Mouse (Mus musculus) gastrocnemius, adult 2 months (tissue): Measurements from ENCODE around the gene D13Ertd608e. TPM values are rescaled to one million over a fixed set of nuclear protein-coding genes. Genes with fewer than 3 reads are reported as not detected.
"Not testable (repeated sequence)": the region's sequence is repeated elsewhere in the genome, so short reads cannot be mapped to it uniquely, and the experiment has no call there.

Experiments
- DNase-seq: peaks from one replicate; pipeline ENCODE4 v3.0.0; 2022
- H3K27ac ChIP-seq: fragments of 200-600 bp; 2 replicates; pipeline ENCODE4 v1.8.1; 2022; ENCODE audit warnings: mild to moderate bottlenecking
- H3K4me3 ChIP-seq: fragments of 200-600 bp; 2 replicates; pipeline ENCODE4 v1.8.1; 2022; ENCODE audit warnings: mild to moderate bottlenecking, moderate library complexity
- CTCF ChIP-seq: fragments of 200-600 bp; IDR thresholded peaks from 2 replicates; pipeline ENCODE4 v1.8.1; 2022; ENCODE audit warnings: antibody characterized with exemption, mild to moderate bottlenecking, moderate library complexity
- intact Hi-C: fragments of 180-260 bp; cut with DNase I; formaldehyde crosslinking; loops from one replicate; pipeline ENCODE4 v1.15.1; 2025
- long read RNA-seq, 2 experiments: library from polyadenylated mRNA; stranded (forward); transcript quantifications; one replicate each; pipeline ENCODE4 v2.0.0; 2021
- total RNA-seq, 2 experiments: library from RNA; stranded (reverse); gene quantifications; 2 replicates each; pipeline ENCODE4 v1.2.3; 2021

The D13Ertd608e gene
- total RNA-seq = not detected
- long read RNA-seq, experiment 1 = 0 reads
- long read RNA-seq, experiment 2 = 0 reads

DNA sequence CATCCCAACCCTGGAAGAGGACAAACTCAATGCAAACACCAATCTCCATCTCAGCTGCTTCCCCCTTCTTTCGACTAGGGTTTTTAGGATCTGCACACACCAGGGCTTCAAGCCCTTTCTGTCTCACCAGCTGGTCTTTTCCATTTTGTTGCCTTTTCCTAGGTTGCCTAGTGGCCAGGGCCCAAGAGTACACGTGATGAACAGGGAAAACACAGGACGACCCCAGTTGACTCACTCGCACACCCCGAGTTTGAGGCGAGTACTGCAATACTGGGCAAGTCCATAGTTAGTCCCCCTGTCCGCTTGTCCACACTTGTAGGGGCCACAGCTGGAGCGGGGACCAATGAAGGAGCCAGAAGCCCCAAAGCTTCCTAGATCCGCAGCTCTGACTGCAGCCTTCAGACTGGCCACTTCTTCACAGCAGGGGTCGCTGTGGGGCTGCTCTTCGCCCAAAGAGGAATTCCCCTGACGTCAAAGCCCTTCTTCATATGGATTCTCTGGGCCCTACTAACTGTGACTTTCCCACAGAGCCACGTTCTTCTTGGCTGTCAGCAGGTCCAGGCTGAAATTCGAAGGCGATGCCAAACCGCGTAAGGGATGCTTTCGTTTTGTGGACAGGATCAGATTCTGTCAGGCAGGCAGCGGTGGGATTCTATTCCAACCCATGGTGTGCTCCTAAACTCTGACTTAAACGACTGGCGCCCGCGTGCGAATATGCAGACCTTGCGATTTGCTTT, at the start of gene D13Ertd608e:
D13Ertd608e (plus strand) TSS at position 687 of the 737 bp plus-strand sequence.
- intact Hi-C loops, H3K27ac ChIP-seq: not testable (repeated sequence)
- peak; percentile 61 for TF ChIP-seq CTCF
- peak within 1 kb of the TSS; percentile 64 for H3K4me3 ChIP-seq
- DNase-seq = peak; percentile 40

DNA sequence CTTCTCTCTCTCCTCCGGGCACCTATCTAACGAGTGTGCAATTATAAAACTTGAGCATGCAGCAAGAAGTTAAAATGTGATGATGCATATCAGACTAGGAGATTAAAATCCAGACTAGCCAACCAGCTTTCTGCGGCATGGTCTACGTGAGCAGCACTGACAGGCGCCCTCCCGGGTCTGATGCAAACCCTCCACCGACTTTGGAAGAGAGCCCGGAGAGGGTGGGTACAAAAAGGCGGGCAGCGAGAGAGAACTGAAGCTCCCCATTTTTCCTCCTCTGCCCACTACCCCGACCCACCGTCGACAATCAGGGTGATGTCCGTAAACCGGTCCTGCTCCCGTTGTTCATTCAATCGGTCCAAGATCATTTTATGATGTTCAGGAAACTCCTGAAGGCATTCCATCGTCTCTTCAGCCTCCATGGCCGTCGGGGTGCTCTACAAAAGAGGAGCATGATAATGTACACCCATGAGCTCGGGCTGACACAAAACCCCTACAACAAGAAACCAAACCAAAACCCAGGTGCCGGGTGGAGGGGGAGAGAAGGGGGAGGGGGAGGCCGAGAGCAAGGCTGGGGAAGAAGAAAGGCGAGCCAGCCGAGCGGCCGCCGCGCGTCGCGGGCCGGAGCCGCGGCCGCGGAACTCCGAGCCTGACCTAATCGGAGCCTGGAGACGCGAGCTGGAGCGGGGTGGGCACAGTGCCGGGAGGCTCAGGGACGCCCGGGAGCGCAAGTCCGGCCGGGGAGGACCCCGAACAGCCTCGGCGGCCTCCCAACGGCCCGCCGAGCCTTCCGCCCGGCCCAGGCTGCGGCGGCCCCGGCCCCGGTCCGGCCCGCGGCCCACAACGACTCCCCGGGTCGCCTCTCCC, 45.7 kb upstream of the D13Ertd608e start:
- H3K27ac ChIP-seq = peak overlapping the region; percentile 99
- peak; percentile 89 for DNase-seq
- peak overlapping the region; percentile 96 for H3K4me3 ChIP-seq
- no peak for TF ChIP-seq CTCF
- intact Hi-C loops = loop anchor here (2.0 to 5.0 kb wide), 2 partner anchors 33 to 99 kb away; partner anchors contain the start of genes Hmgcs1 and Nim1k

DNA sequence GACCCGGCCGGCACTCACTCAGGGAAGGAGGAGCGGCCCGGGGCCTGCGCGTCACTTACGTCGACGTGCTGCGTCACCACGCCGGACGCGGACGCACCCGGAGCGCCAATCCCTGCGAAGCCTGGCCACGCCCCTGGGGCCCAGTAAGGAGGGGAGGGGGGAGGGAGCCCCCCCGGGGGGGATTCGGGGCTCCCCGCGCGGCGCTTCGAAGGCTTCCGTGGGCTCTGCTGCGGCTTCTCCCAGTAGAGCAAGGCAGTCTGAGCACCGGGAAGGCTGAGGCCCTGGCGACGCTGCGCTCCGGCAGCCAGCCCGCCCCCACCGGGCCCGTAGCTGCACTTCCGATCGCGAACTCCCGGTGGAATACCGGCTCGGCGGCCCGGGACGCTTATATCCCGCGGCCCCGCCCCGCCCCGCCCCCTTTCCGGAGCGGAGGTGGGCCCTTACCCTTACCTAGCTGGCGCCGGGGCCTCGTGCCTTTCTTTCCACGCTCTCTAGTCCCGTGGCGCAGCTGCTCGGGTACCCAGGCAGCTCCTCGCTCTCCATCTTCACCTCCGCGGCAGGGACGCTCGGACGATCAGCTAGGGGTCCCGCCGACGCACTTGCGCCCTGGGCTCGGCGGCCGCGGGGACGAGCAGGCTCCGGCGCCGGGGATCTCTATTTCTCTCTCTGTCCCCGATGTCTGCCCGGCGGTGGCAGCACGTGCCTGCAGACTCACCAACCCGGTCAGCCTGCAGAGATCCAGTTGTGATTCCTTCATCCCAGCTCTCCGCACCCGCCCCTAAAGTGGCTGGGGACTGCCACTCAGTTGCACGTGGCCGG, 44.8 kb upstream of the D13Ertd608e start, which contains the start of gene Zfp131:
Zfp131 (minus strand) TSS at position 129 of the 819 bp plus-strand sequence.
- TF ChIP-seq CTCF = no peak
- peak; percentile 98 for DNase-seq
- peak within 1 kb of the TSS; percentile 96 for H3K4me3 ChIP-seq
- intact Hi-C loops = loop anchor here (2.0 to 5.0 kb wide), 2 partner anchors 34 to 100 kb away; partner anchors contain the start of genes Hmgcs1 and Nim1k
- peak within 1 kb of the TSS; percentile 99 for H3K27ac ChIP-seq

DNA sequence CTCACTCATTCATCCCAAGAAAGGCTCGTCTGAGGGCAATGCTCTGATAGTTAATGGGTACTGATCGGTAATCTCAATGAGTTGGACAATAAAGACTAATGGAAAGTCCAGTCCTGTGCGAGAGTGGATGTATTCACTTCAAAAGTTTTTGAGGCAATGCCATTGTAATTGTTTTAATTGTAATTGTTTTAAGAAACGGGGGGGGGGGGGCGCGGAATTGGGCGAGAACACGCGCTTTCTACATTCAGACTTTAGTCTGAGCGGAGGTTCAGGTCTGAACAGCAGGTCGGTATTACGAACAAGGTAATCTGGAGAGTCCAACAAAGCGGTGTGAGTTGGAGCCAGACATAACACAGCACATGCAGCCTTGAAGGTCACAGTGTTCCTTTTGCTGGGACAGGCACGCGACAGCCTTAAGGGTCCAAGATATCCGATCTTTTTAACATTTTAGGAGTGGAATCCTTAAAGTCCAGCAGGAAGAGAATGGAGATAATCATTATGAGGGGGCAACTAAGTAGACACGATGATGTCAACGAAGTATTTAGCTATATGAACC, 44.1 kb upstream of the D13Ertd608e start:
- peak overlapping the region; percentile 96 for H3K4me3 ChIP-seq
- intact Hi-C loops = loop anchor here (2.0 to 5.0 kb wide), 2 partner anchors 34 to 101 kb away; partner anchors contain the start of genes Hmgcs1 and Nim1k
- no peak for DNase-seq
- no peak for TF ChIP-seq CTCF
- H3K27ac ChIP-seq = peak overlapping the region; percentile 99

DNA sequence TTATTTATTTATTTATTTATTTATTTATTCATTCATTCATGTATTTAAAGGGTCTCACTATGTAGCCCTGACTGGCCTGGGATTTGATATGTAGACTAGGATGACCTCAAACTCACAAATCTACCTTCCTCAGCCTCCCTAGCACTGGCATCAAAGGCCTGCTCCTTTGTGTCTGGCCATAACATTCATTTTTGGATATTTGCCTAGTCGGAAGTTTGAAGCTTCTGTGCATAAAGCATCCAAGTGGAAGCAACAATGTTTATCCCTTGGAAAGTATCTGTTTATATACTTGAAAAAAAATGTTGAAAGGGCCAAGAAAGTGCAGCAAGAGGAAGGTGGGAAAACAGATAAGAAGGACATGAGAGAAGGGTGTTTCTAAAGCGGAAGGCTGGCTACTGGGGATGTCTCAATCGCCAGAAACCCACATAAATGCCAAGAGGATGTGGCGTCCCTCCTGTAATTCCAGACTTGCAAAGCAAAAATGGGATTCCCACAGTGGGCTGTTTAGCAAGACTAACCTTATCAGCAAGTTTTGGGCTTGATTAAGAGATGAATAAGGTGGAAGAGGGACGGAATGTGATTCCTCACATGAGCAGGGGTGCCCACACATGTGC, 42.9 kb upstream of the D13Ertd608e start:
- no peak overlapping the region for H3K27ac ChIP-seq
- H3K4me3 ChIP-seq = no peak overlapping the region
- TF ChIP-seq CTCF = no peak
- intact Hi-C loops = loop anchor here (5.0 kb wide), 1 partner anchor 36 kb away; the partner anchor contains the start of gene Nim1k
- DNase-seq = no peak

DNA sequence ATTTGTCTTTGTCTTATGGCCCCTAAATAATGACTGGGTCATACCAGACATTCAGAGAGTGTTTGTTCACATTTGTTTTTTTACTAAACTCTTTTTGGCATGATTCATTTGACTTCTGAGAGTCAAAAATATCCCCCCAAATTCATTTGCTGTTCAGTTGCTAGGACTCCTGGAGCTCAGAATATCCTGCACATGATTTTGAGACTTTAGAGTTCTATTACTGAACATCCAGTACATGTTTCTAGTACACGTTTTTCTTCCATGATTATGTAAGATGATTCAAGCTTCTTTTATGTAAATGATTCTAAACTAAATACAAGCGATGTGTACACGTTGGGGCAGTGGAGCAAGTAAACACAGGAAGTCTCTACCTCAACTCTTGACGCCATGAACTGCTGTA, 38.1 kb upstream of the D13Ertd608e start:
- intact Hi-C loops = no loop called here
- H3K27ac ChIP-seq = no peak overlapping the region
- no peak overlapping the region for H3K4me3 ChIP-seq
- TF ChIP-seq CTCF = no peak
- no peak for DNase-seq

DNA sequence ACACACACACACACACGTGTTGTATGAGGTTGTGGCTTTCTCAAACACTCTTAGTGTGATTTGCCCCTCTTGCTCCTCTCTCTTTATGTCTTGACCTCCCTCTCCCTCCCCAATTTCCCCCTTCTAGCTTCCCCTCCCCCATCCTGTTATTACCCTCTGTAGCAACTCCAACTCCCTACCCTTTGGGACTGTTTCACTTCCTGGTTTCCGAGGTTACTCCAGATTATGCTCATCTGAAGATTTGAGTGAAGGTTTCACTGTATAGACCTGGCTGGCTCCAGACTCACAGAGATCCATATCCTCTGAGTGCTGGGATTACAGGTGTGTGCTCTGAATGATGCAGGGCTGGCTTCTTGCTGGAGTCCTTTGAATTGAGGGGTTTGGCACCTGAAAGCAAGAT, 26.9 kb upstream of the D13Ertd608e start:
- intact Hi-C loops = no loop called here
- TF ChIP-seq CTCF = no peak
- DNase-seq = no peak
- Histone ChIP-seq H3K27ac (no peak overlapping the region), H3K4me3 (no peak overlapping the region)

DNA sequence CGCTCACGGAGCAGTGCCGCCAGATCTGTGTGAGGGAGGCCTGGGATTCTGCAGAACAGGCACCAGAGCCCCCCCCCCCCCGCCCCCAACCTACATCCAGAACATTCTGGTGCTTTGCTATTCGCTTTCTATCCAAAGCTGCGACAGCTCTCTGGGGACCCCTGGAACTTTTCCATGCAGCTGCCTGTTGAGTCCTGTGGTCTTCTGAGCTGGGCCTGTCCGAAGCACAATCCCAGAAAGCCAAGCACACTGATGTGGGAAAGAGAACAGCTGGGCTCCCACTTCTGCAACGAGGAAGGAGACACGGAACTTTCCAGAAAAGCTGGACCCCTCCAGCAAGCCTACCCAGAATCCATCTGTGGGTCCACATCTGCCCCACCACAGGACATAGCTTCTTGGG, 25.8 kb upstream of the D13Ertd608e start:
- intact Hi-C loops = no loop called here
- H3K27ac ChIP-seq = no peak overlapping the region; the same call in 1 of the 2 replicates
- no peak overlapping the region for H3K4me3 ChIP-seq
- DNase-seq = peak; percentile 48
- no peak for TF ChIP-seq CTCF

DNA sequence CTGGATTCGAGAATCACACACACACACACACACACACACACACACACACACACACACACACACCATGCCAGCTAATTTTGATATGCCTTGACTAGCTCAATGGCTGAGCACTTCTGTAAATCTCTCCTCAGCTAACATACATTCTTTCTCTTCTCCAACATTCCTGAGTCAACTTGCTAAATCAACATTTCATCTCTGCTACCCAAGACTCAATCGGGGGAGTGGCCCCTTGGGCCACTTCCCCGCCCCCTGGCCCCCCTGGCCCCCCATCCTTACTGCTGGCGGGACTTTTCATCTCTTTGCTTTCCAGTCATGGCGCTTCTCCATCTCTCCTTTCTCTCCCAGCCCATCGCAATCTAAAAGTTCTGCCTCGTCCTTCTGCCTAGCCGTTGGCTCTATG, 19.0 kb upstream of the D13Ertd608e start:
- no peak for TF ChIP-seq CTCF
- intact Hi-C loops = no loop called here
- no peak for DNase-seq
- Histone ChIP-seq H3K27ac (no peak overlapping the region), H3K4me3 (no peak overlapping the region)

DNA sequence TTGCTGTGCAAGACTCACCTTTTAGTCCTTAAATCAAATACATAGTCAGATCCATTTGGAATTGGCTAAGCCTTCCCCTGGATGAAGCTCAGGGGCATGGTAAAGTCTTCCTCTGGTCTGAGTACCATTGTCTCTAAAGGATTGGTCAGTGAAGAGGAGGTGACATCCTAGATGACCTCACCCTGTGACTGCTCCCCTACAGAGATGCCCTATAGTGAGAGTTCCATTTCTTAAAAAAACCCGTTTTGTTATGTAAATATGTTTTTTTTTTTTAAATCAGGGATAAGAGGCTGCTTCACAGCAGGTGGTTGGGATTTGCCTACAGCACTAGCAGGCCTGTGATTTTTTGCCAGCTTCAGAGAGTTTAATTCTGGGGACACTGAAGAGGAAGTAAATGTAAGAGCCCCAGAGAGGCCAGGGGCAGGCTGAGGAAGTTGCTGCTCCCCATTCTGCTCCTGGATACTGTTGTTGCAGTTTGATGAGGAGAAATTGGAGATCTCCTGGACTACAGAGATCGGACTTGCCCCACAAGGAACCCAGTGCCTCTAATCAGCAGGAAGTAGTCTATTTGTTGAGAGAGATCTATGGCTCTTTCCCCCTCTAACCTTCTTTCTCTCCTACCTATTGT, 18.1 kb upstream of the D13Ertd608e start:
- intact Hi-C loops = no loop called here
- no peak for TF ChIP-seq CTCF
- no peak for DNase-seq
- Histone ChIP-seq H3K4me3 (no peak overlapping the region), H3K27ac (no peak overlapping the region)

DNA sequence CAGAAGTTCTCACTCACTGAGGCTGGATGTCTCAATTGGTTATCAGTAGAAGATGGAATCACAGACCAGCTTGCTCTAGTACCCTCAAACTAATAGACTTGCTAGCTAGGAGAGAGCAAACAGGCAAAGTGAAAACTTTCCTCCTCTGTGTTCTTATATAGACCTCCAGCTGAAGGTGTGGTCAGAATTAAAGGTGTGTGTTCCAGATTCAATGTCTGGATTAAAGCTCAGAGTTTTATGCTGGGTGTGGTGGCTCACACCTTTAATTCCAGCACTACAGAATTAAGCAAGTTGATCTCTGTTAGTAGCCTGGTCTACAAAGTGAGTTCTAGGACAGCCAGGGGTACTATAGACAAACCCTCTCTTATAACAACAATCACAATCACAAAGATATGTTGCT, 5.7 kb upstream of the D13Ertd608e start, which contains the start of gene AF067063:
AF067063 (minus strand) TSS at position 101 of the 400 bp plus-strand sequence.
- H3K27ac ChIP-seq, DNase-seq, H3K4me3 ChIP-seq, intact Hi-C loops: not testable (repeated sequence)
